Mouse (Mus musculus): ENCODE measurements around the gene Tecr. TPM values are rescaled to one million over a fixed set of nuclear protein-coding genes. Genes with fewer than 3 reads are reported as not detected.
"Not testable (repeated sequence)": the region's sequence is repeated elsewhere in the genome, so short reads cannot be mapped to it uniquely, and the experiment has no call there.

Tecr gene
- polyA plus RNA-seq, 1 experiment from 2014 or later = 497 TPM

DNA sequence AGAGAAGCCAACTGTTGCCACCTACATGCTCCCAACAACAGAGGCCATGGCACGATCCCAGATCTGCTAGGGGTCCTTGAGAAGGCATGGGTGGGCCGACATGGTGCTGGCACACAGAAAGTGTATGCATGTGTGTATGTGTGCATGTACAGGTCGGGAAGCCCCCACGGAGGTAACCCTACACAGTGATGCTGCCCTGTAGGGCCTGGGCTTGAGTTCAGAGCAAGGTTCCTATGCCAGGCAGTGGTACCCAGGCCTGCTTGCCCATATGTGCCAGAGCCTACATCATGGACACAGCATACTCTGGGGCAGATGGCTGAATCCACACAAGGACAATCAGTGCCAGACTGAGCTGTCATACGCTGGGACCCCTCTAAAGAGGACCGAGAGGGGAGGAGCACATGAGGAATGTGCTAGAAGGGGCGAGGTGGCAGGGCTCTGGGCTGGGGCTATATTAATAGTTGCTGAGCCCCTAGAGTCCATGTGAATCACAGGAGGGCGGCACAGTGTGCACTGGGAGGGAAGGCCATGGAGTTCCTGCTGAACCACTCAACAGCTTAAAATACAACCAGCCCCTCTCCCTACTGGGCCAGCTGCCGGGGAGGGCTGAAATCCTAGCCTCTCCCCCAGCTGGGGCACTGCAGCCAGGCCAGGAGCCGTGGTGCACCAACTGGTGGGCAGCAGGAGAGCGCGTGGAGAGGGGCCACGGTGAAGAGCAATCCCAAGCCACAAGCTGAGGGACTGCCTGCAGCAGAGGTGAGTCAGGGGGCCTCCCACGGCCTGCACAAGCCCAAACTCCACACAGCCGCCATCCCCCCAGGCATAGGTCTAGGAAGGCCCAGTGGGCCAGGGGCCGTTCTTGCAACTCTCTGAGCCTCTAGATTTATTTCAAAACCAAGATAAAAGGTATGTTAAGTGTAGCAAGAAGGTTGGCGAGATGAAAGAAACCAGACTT lies 31.9 kb downstream of the Tecr start:
- Histone ChIP-seq H3K36me3 (ENCODE audit: control insufficient read depth, insufficient read depth, low read length) (peaks cover 40% of the 10 kb centered on the region), H3K27me3 (replicated peaks; ENCODE audit: control insufficient read depth, insufficient read depth, low read length) (no peaks in the 10 kb centered on the region), H3K9me3 (ENCODE audit: control insufficient read depth, low read length) (no peaks in the 10 kb centered on the region), H3K4me1 (ENCODE audit: control insufficient read depth, insufficient read depth, low read length) (peaks cover 25% of the 10 kb centered on the region), H3K9ac (ENCODE audit: low read depth, low read length) (peak overlapping the region; percentile 43; the same call in 1 of the 2 replicates), H3K4me2 (ENCODE audit: low read depth, low read length) (peak overlapping the region; percentile 24; the same call in 1 of the 2 replicates), H3K4me3 (ENCODE audit: low read depth, low read length) (no peak overlapping the region), H3K27ac (replicated peaks; ENCODE audit: low read depth, low read length) (peak overlapping the region; percentile 50)
- ATAC-seq (ENCODE audit: low read depth) (peak; percentile 38), DNase-seq (ENCODE audit: low spot score) (peak; percentile 58)
- 60% methylated on average over 17 of the region's 17 CpGs for WGBS

DNA sequence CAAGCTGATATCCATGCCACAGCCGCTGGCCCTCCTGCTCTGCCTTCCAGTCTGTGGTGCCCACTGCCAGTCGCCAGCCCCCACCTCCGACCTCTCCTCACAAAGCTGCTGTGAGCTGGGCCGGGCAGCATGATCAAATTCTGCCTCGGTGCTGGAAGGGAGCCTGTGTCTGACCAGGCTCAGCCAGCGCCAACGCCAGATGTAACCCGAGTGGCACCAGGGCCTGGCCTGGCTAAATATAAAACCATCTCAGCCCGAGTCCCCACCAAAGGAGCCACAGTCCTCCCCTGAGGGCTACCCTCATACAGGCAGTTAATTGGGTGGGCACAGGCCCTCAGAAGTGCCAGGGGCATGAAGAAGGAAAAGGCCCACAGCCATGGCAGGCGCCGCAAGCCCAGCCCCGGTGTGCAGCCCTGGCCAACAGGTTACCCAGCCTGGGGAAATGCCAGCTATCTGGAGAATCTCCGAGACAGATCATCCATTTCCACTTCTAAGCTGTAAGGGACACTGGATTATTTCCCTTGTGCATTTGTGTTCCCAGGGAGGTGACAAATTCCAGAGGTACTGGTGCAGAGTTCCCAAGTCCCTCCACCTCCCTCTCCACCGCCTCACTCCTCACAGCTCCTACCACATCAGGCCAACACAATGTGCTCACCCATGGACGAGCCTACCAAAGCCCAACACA lies 33.0 kb downstream of the Tecr start:
- peaks cover 25% of the 10 kb centered on the region for H3K4me1 ChIP-seq (ENCODE audit: control insufficient read depth, insufficient read depth, low read length)
- DNase-seq (ENCODE audit: low spot score) = no peak
- H3K4me3 ChIP-seq (ENCODE audit: low read depth, low read length) = no peak overlapping the region
- 75% methylated on average over 12 of the region's 15 CpGs for WGBS
- H3K9me3 ChIP-seq (ENCODE audit: control insufficient read depth, low read length) = no peaks in the 10 kb centered on the region
- H3K27ac ChIP-seq (replicated peaks; ENCODE audit: low read depth, low read length) = peak overlapping the region; percentile 28; the same call in 1 of the 2 replicates
- H3K9ac ChIP-seq (ENCODE audit: low read depth, low read length) = no peak overlapping the region
- H3K36me3 ChIP-seq (ENCODE audit: control insufficient read depth, insufficient read depth, low read length) = peaks cover 50% of the 10 kb centered on the region
- no peaks in the 10 kb centered on the region for H3K27me3 ChIP-seq (replicated peaks; ENCODE audit: control insufficient read depth, insufficient read depth, low read length)
- no peak overlapping the region for H3K4me2 ChIP-seq (ENCODE audit: low read depth, low read length)
- no peak for ATAC-seq (ENCODE audit: low read depth)

DNA sequence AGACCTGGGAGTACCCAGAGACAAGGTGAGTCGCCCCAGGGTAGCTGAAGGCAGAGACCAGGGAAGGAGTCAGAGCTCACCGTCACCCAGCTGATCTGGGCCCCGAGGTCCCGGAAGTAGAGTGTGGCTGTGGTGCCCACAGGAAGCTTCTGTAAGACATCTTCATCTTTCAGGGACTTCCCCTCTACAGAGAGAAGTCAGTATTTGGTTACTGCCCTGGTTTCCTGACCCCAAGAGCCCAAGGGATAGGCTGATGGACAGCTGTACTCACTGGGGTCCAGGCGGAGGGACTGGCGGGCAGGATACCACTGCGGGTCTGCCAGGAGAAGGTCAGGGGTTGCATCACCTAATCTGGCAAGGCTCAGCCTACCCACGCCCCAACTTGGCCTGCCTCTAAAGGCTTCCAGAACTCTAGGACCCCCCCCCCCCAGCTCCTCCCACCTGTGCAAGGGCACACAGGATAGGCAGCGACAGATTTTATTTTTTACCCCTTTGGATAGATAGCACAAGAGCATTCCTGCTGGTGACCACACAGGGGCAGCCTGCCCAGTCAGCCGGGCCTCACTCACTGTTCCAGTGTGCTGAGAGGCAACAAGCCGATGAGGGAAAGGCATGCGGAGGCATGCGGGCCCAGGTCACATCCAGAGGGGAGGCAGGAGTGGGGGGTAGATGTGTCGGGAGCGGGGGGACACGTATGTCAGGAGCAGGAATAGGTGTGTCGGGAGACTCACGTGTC lies 34.5 kb downstream of the Tecr start:
- no peak for ATAC-seq (ENCODE audit: low read depth)
- H3K4me3 ChIP-seq (ENCODE audit: low read depth, low read length) = no peak overlapping the region
- 68% methylated on average over 18 of the region's 18 CpGs for WGBS
- H3K27me3 ChIP-seq (replicated peaks; ENCODE audit: control insufficient read depth, insufficient read depth, low read length) = no peaks in the 10 kb centered on the region
- H3K9me3 ChIP-seq (ENCODE audit: control insufficient read depth, low read length) = no peaks in the 10 kb centered on the region
- peaks cover 18% of the 10 kb centered on the region for H3K4me1 ChIP-seq (ENCODE audit: control insufficient read depth, insufficient read depth, low read length)
- no peak overlapping the region for H3K27ac ChIP-seq (replicated peaks; ENCODE audit: low read depth, low read length)
- H3K4me2 ChIP-seq (ENCODE audit: low read depth, low read length) = no peak overlapping the region
- peaks cover 49% of the 10 kb centered on the region for H3K36me3 ChIP-seq (ENCODE audit: control insufficient read depth, insufficient read depth, low read length)
- no peak overlapping the region for H3K9ac ChIP-seq (ENCODE audit: low read depth, low read length)
- no peak for DNase-seq (ENCODE audit: low spot score)

DNA sequence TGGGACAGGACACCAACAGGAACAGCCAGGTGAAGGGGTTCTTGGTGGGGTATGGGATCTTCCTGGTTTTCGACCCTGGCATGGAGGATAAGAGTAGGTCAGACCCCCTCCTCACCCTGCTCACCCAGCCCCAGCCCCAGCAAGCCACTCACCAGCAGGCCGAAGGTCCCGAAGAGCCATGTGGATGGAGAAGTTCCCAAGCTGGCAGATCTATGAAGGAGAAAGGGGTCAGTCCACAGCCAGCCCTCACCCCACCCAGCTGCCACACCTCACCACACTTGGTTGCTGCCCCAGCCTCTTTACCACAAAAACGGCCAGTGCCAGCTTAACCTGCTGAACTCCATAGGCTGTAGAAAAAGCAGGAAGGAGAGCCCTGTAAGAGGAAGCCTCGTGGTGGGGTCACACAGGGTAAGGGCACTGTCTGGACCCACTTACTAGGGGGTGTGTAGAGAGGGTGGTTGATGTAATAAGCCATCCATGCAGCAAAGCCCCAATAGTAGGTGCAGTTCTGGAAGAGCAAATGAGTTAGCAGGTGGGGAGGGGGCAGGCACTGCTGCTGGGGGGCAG lies 35.4 kb downstream of the Tecr start:
- Histone ChIP-seq H3K36me3 (ENCODE audit: control insufficient read depth, insufficient read depth, low read length) (peaks cover 49% of the 10 kb centered on the region), H3K27ac (replicated peaks; ENCODE audit: low read depth, low read length) (no peak overlapping the region), H3K4me2 (ENCODE audit: low read depth, low read length) (no peak overlapping the region), H3K9ac (ENCODE audit: low read depth, low read length) (no peak overlapping the region), H3K9me3 (ENCODE audit: control insufficient read depth, low read length) (no peaks in the 10 kb centered on the region), H3K4me1 (ENCODE audit: control insufficient read depth, insufficient read depth, low read length) (peaks cover 15% of the 10 kb centered on the region), H3K27me3 (replicated peaks; ENCODE audit: control insufficient read depth, insufficient read depth, low read length) (no peaks in the 10 kb centered on the region), H3K4me3 (ENCODE audit: low read depth, low read length) (no peak overlapping the region)
- DNase-seq (ENCODE audit: low spot score) (no peak), ATAC-seq (ENCODE audit: low read depth) (no peak)
- WGBS = 91% methylated on average over 5 of the region's 5 CpGs

DNA sequence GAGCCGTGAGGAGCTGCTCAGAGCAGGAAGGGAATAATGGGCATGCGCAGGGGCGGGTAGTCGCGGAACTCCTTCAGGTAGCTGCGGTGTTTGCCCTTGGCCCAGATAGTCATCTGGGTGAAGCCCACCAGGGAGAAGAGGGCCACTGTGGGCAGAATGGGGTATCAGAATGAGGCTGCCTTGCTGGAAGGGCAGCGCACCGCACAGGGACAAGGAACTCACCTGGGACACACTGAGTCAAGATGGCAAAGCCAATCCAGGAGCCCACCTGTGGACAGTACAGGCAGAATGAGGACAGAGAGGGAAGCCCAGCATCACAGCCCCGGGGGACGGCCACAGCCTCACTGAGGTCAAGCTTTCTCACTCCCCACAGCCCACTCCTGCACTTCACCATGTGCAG lies 36.0 kb downstream of the Tecr start:
- no peak for ATAC-seq (ENCODE audit: low read depth)
- DNase-seq (ENCODE audit: low spot score) = no peak
- WGBS = 94% methylated on average over 8 of the region's 10 CpGs
- no peak overlapping the region for H3K4me2 ChIP-seq (ENCODE audit: low read depth, low read length)
- H3K27me3 ChIP-seq (replicated peaks; ENCODE audit: control insufficient read depth, insufficient read depth, low read length) = no peaks in the 10 kb centered on the region
- no peak overlapping the region for H3K4me3 ChIP-seq (ENCODE audit: low read depth, low read length)
- H3K9me3 ChIP-seq (ENCODE audit: control insufficient read depth, low read length) = no peaks in the 10 kb centered on the region
- peaks cover 49% of the 10 kb centered on the region for H3K36me3 ChIP-seq (ENCODE audit: control insufficient read depth, insufficient read depth, low read length)
- peaks cover 10% of the 10 kb centered on the region for H3K4me1 ChIP-seq (ENCODE audit: control insufficient read depth, insufficient read depth, low read length)
- H3K27ac ChIP-seq (replicated peaks; ENCODE audit: low read depth, low read length) = no peak overlapping the region
- no peak overlapping the region for H3K9ac ChIP-seq (ENCODE audit: low read depth, low read length)

DNA sequence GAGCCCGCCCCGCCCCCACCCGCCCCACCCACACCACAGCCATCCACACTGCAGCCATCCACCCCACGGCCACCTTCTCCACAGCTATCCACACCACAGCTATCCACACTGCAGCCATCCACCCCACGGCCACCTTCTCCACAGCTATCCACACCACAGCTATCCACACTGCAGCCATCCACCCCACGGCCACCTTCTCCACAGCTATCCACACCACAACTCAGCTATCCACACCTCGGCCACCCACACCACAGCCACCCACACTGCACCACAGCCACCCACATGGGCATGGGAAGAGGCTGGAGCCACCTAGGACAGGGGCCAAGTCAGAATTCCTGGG lies 36.8 kb downstream of the Tecr start:
- H3K36me3 ChIP-seq (ENCODE audit: control insufficient read depth, insufficient read depth, low read length) = peaks cover 49% of the 10 kb centered on the region
- H3K4me1 ChIP-seq (ENCODE audit: control insufficient read depth, insufficient read depth, low read length); H3K9me3 ChIP-seq (ENCODE audit: control insufficient read depth, low read length); H3K27me3 ChIP-seq (replicated peaks; ENCODE audit: control insufficient read depth, insufficient read depth, low read length); H3K9ac ChIP-seq (ENCODE audit: low read depth, low read length); H3K4me3 ChIP-seq (ENCODE audit: low read depth, low read length); H3K4me2 ChIP-seq (ENCODE audit: low read depth, low read length); ATAC-seq (ENCODE audit: low read depth); DNase-seq (ENCODE audit: low spot score); H3K27ac ChIP-seq (replicated peaks; ENCODE audit: low read depth, low read length): not testable (repeated sequence)
- whole genome bisulfite sequencing = 93% methylated on average over 3 of the region's 7 CpGs

DNA sequence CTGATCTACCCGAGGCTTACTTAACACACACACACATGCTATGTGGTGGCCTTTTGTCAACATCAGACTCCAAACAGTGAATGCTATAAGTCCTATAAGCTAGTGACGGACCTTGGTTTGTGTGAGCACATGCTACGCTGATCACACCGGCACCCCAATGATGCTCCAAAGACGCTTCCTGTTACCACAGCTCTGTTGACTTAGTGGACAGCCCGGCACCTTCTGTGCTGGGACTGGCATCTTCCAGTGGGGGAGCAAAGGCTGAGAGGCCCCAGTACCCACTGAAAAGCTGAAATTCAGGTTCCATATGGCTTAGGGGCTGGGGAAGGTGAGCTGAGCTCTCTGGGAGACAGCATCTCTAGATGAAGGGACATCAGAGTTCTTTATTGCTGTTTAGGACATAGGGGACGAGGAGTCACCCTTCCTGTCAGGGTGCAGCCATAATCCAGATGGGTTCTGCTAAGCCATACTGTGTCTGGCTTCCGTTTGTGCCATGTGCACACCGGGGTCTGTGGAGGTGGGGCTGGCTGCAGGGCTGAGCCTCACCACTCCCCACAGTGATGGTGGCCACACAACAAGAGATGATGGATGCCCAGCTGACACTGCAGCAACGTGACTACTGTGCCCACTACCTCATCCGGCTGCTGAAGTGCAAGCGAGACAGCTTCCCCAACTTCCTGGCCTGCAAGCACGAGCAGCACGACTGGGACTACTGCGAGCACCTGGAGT lies 37.3 kb downstream of the Tecr start:
- H3K9ac ChIP-seq (ENCODE audit: low read depth, low read length) = no peak overlapping the region
- peaks cover under 1% of the 10 kb centered on the region for H3K4me1 ChIP-seq (ENCODE audit: control insufficient read depth, insufficient read depth, low read length)
- DNase-seq (ENCODE audit: low spot score) (no peak), ATAC-seq (ENCODE audit: low read depth) (no peak)
- 86% methylated on average over 13 of the region's 15 CpGs for WGBS
- peaks cover 49% of the 10 kb centered on the region for H3K36me3 ChIP-seq (ENCODE audit: control insufficient read depth, insufficient read depth, low read length)
- no peaks in the 10 kb centered on the region for H3K9me3 ChIP-seq (ENCODE audit: control insufficient read depth, low read length)
- H3K27me3 ChIP-seq (replicated peaks; ENCODE audit: control insufficient read depth, insufficient read depth, low read length) = no peaks in the 10 kb centered on the region
- H3K4me3 ChIP-seq (ENCODE audit: low read depth, low read length) = no peak overlapping the region
- H3K4me2 ChIP-seq (ENCODE audit: low read depth, low read length) = no peak overlapping the region
- no peak overlapping the region for H3K27ac ChIP-seq (replicated peaks; ENCODE audit: low read depth, low read length)

DNA sequence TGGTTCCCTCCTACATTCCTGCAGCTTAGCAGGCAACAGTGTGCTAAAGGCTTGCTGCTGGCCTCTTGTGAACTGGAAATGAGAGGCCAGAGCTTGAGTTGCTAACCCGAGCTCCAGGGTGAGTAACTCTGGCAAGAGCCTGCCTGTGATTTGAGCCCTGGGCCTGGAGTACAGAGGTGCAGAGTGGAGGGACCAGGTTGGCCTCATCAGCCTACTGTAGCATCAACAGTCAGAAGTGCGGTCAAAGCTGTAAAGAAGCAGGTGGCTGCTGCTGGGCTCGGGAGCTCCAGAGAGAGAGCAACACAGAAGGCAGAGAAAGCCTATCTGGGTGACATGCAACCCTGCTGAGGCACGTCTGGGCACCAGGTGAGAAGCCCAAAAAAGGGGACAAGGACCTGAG lies 38.6 kb downstream of the Tecr start:
- H3K4me2 ChIP-seq (ENCODE audit: low read depth, low read length) = no peak overlapping the region
- no peaks in the 10 kb centered on the region for H3K9me3 ChIP-seq (ENCODE audit: control insufficient read depth, low read length)
- WGBS = 74% methylated on average over 4 of the region's 4 CpGs

More for the DNA sequence above, 38.6 kb downstream of the Tecr start:
- Histone ChIP-seq H3K27ac (replicated peaks; ENCODE audit: low read depth, low read length) (no peak overlapping the region), H3K36me3 (ENCODE audit: control insufficient read depth, insufficient read depth, low read length) (peaks cover 47% of the 10 kb centered on the region), H3K27me3 (replicated peaks; ENCODE audit: control insufficient read depth, insufficient read depth, low read length) (no peaks in the 10 kb centered on the region), H3K9ac (ENCODE audit: low read depth, low read length) (no peak overlapping the region; the same call in 1 of the 2 replicates), H3K4me1 (ENCODE audit: control insufficient read depth, insufficient read depth, low read length) (no peaks in the 10 kb centered on the region; the same call in none of the 2 replicates), H3K4me3 (ENCODE audit: low read depth, low read length) (no peak overlapping the region)
- ATAC-seq (ENCODE audit: low read depth) (no peak), DNase-seq (ENCODE audit: low spot score) (no peak)
